Mouse (Mus musculus) embryonic facial prominence, embryonic 11.5 days (tissue): ENCODE measurements around the gene Raf1. TPM values are rescaled to one million over a fixed set of nuclear protein-coding genes. Genes with fewer than 3 reads are reported as not detected.
A peak's percentile ranks its signal among the peaks of the same experiment; 100 is the strongest.
"Not testable (repeated sequence)": the region's sequence is repeated elsewhere in the genome, so short reads cannot be mapped to it uniquely, and the experiment has no call there.

ENCODE experiments used
- ATAC-seq: fragments of 200-750 bp; cut with Nextera tagmentation; replicated peaks from 2 replicates; pipeline ENCODE4 v1.8.0; 2017; ENCODE audit warnings: low read depth; ENCODE audit not compliant: insufficient number of reproducible peaks, low FRiP score, low TSS enrichment
- DNase-seq: peaks from one replicate; pipeline ENCODE4 v3.0.0-alpha.2; 2015; ENCODE audit warnings: low spot score
- H3K27ac ChIP-seq: fragments of 300-500 bp; sonication (generic); replicated peaks from 2 replicates; pipeline ENCODE4 v1.5.1; 2014; ENCODE audit warnings: mild to moderate bottlenecking, low read depth, low read length, control low read depth
- H3K27me3 ChIP-seq: fragments of 300-500 bp; sonication (generic); 2 replicates; pipeline ENCODE4 v1.6.1; 2014; ENCODE audit warnings: mild to moderate bottlenecking, low read length, moderate library complexity, mixed read lengths; ENCODE audit not compliant: control insufficient read depth, insufficient read depth
- H3K36me3 ChIP-seq: fragments of 300-500 bp; sonication (generic); replicated peaks from 2 replicates; pipeline ENCODE4 v1.6.1; 2014; ENCODE audit warnings: low read depth, mild to moderate bottlenecking, low read length, moderate library complexity, mixed read lengths; ENCODE audit not compliant: control insufficient read depth, insufficient read depth
- H3K4me1 ChIP-seq: fragments of 300-500 bp; sonication (generic); 2 replicates; pipeline ENCODE4 v1.6.1; 2014; ENCODE audit warnings: low read length, mixed read lengths; ENCODE audit not compliant: control insufficient read depth, insufficient read depth
- H3K4me2 ChIP-seq: fragments of 300-500 bp; sonication (generic); 2 replicates; pipeline ENCODE4 v1.6.1; 2014; ENCODE audit warnings: low read depth, mild to moderate bottlenecking, control low read depth, low read length, moderate library complexity
- H3K4me3 ChIP-seq: fragments of 300-500 bp; sonication (generic); 2 replicates; pipeline ENCODE4 v1.5.1; 2014; ENCODE audit warnings: low read depth, low read length, control low read depth
- H3K9ac ChIP-seq: fragments of 300-500 bp; sonication (generic); replicated peaks from 2 replicates; pipeline ENCODE4 v1.6.1; 2014; ENCODE audit warnings: mild to moderate bottlenecking, control low read depth, low read length
- H3K9me3 ChIP-seq: fragments of 300-500 bp; sonication (generic); replicated peaks from 2 replicates; pipeline ENCODE4 v1.6.1; 2016; ENCODE audit warnings: mild to moderate bottlenecking, low read length, inconsistent platforms, mixed read lengths; ENCODE audit not compliant: control insufficient read depth
- whole genome bisulfite sequencing: fragments of 180-500 bp; shearing (Covaris S2); extraction: QIAGEN DNeasy Blood & Tissue Kit; methylation state at CpG from one replicate; pipeline ENCODE4 v1.1.7; 2014; 5-methylcytosine and 5-hydroxymethylcytosine counted together
- polyA plus RNA-seq: library from polyadenylated mRNA; unstranded; fragments of >200 nt; fragmentation: Nextera tagmentation; extraction: Ambion mirVana; gene quantifications from 2 replicates; pipeline ENCODE4 v1.2.1, GENCODE M21; 2014

Gene Raf1
- polyA plus RNA-seq, 1 experiment from 2014 or later, result 124 TPM

GRCm38 (mm10) chr6:115653939-115654338 lies 22.5 kb downstream of the Raf1 start:
- no peak overlapping the region for H3K27ac ChIP-seq
- H3K9me3 ChIP-seq, result no peaks in the 10 kb centered on the region
- ATAC-seq, result no peak
- no peak overlapping the region for H3K4me2 ChIP-seq
- H3K36me3 ChIP-seq, result no peaks in the 10 kb centered on the region
- WGBS, result 47% methylated on average over 2 of the region's 2 CpGs
- no peak overlapping the region for H3K4me3 ChIP-seq
- no peak for DNase-seq
- no peaks in the 10 kb centered on the region for H3K4me1 ChIP-seq
- H3K9ac ChIP-seq, result no peak overlapping the region
- H3K27me3 ChIP-seq, result no peaks in the 10 kb centered on the region

- H3K27ac ChIP-seq, result no peak overlapping the region
- no peak overlapping the region for H3K4me3 ChIP-seq
- no peaks in the 10 kb centered on the region for H3K9me3 ChIP-seq
- H3K36me3 ChIP-seq, result no peaks in the 10 kb centered on the region
- no peaks in the 10 kb centered on the region for H3K27me3 ChIP-seq
- H3K4me2 ChIP-seq, result no peak overlapping the region
- DNase-seq, result peak; percentile 25
- no peak overlapping the region for H3K9ac ChIP-seq
- no peak for ATAC-seq
- H3K4me1 ChIP-seq, result no peaks in the 10 kb centered on the region
These were observed 24.7 kb downstream of the Raf1 start for GRCm38 (mm10) chr6:115651719-115652118.

GRCm38 (mm10) chr6:115650476-115651427 lies 25.7 kb downstream of the Raf1 start:
- H3K27ac ChIP-seq, result no peak overlapping the region
- no peak; the same call in 1 of the 2 replicates for ATAC-seq

GRCm38 (mm10) chr6:115649792-115650365 lies 26.6 kb downstream of the Raf1 start:
- no peaks in the 10 kb centered on the region for H3K36me3 ChIP-seq
- H3K27me3 ChIP-seq, result no peaks in the 10 kb centered on the region
- no peak for ATAC-seq
- no peaks in the 10 kb centered on the region for H3K4me1 ChIP-seq
- no peak overlapping the region for H3K4me3 ChIP-seq
- no peak overlapping the region for H3K4me2 ChIP-seq
- WGBS, result 90% methylated on average over 1 of the region's 1 CpGs
- no peaks in the 10 kb centered on the region for H3K9me3 ChIP-seq
- no peak overlapping the region for H3K27ac ChIP-seq
- no peak for DNase-seq
- H3K9ac ChIP-seq, result no peak overlapping the region

More at GRCm38 (mm10) chr6:115650476-115651427, 25.7 kb downstream of the Raf1 start:
- H3K36me3 ChIP-seq, result no peaks in the 10 kb centered on the region
- no peaks in the 10 kb centered on the region for H3K9me3 ChIP-seq
- no peaks in the 10 kb centered on the region for H3K27me3 ChIP-seq
- DNase-seq, result no peak
- 53% methylated on average over 5 of the region's 5 CpGs for WGBS
- no peak overlapping the region for H3K4me2 ChIP-seq
- no peaks in the 10 kb centered on the region for H3K4me1 ChIP-seq
- no peak overlapping the region for H3K9ac ChIP-seq
- H3K4me3 ChIP-seq, result no peak overlapping the region

GRCm38 (mm10) chr6:115643315-115643714 lies 33.1 kb downstream of the Raf1 start:
- H3K4me2 ChIP-seq, result no peak overlapping the region
- no peaks in the 10 kb centered on the region for H3K4me1 ChIP-seq
- ATAC-seq (no peak), DNase-seq (no peak)
- no peaks in the 10 kb centered on the region for H3K36me3 ChIP-seq
- H3K27ac ChIP-seq, result no peak overlapping the region
- no peaks in the 10 kb centered on the region for H3K9me3 ChIP-seq
- H3K4me3 ChIP-seq, result no peak overlapping the region
- no peaks in the 10 kb centered on the region for H3K27me3 ChIP-seq
- H3K9ac ChIP-seq, result no peak overlapping the region
- 58% methylated on average over 1 of the region's 1 CpGs for WGBS

- not testable (repeated sequence) for ATAC-seq, H3K27ac ChIP-seq, H3K9ac ChIP-seq, H3K27me3 ChIP-seq, DNase-seq, H3K4me3 ChIP-seq, H3K9me3 ChIP-seq, H3K36me3 ChIP-seq, H3K4me1 ChIP-seq, H3K4me2 ChIP-seq
- WGBS, result 96% methylated on average over 7 of the region's 7 CpGs
These were observed 38.2 kb downstream of the Raf1 start for GRCm38 (mm10) chr6:115638188-115638587.

GRCm38 (mm10) chr6:115634015-115634414 lies 42.4 kb downstream of the Raf1 start:
- H3K27me3 ChIP-seq, result no peaks in the 10 kb centered on the region
- H3K27ac ChIP-seq, result no peak overlapping the region
- H3K9ac ChIP-seq, result no peak overlapping the region
- WGBS, result 97% methylated on average over 2 of the region's 2 CpGs
- H3K4me3 ChIP-seq, result no peak overlapping the region
- DNase-seq (no peak), ATAC-seq (no peak)
- no peaks in the 10 kb centered on the region for H3K4me1 ChIP-seq
- peaks cover 9% of the 10 kb centered on the region for H3K36me3 ChIP-seq
- H3K9me3 ChIP-seq, result no peaks in the 10 kb centered on the region
- no peak overlapping the region for H3K4me2 ChIP-seq
